Comparison of ENCODE assay signal across 11 mouse cellular contexts in genomic region chr16:44648547-44649223, GRCm38 (mm10).
DNase-seq lines count a peak whose midpoint lies in the region; ATAC-seq and TF ChIP-seq lines count a peak whose summit lies in the region.
"Had no signal": no experiment of that assay in that cellular context is flagged by ENCODE, and none has a peak within 500 bp of the region (broad histone marks: within the 10 kb centered on the region; RNA-seq: fewer than 3 reads in every experiment).

No protein-coding gene starts in this region.

- no peaks in the 10 kb centered on the region; the same call in 1 of the 2 replicates for H3K9me3 ChIP-seq in midbrain, embryonic 10.5 days (replicated peaks)
- no peaks in the 10 kb centered on the region for H3K9me3 ChIP-seq in midbrain, embryonic 14.5 days (ENCODE audit: control insufficient read depth, low read length)

- intact Hi-C loops in heart, adult 2 months (cut with DNase I) = loop anchor here (10.0 kb wide), 1 partner anchor 46 kb away; no protein-coding TSS in a partner anchor
- intact Hi-C loops in heart, postnatal 36 days (cut with DNase I) = loop anchor here (10.0 kb wide), 1 partner anchor 46 kb away; no protein-coding TSS in a partner anchor

- H3K27me3 ChIP-seq in heart, adult 2 months (ENCODE audit: control insufficient read depth, insufficient read depth, low read length) = no peaks in the 10 kb centered on the region
- no peaks in the 10 kb centered on the region for H3K27me3 ChIP-seq in midbrain, embryonic 10.5 days (ENCODE audit: low read depth, poor library complexity, severe bottlenecking)
- no peaks in the 10 kb centered on the region for H3K27me3 ChIP-seq in midbrain, embryonic 14.5 days (ENCODE audit: control insufficient read depth, insufficient read depth, low read length)

- no peak overlapping the region for H3K4me2 ChIP-seq in midbrain, embryonic 14.5 days (ENCODE audit: low read length)

- no peaks in the 10 kb centered on the region for H3K79me2 ChIP-seq in heart, adult 2 months (replicated peaks; ENCODE audit: control insufficient read depth, insufficient read depth, low read length)

- DNase-seq in heart, adult 2 months = peak in 1 of 2 experiments; percentile 13
- DNase-seq in heart, postnatal 36 days = no peak
- no peak for DNase-seq in midbrain, embryonic 10.5 days (ENCODE audit: low spot score)
- no peak for DNase-seq in midbrain, embryonic 14.5 days
- peak; percentile 35 for DNase-seq in kidney, postnatal 10 days
- peak; percentile 43 for DNase-seq in yolk sac, embryonic 10.5 days (ENCODE audit: low spot score)
- DNase-seq in layer of hippocampus, adult 18-20 months (ENCODE audit: low spot score in 2 of 2) = no peak
- DNase-seq in spleen, adult 18-20 months = no peak
- DNase-seq: B cell, adult 2 months had no signal

- no peaks in the 10 kb centered on the region for H3K36me3 ChIP-seq in heart, adult 2 months (ENCODE audit: control insufficient read depth, insufficient read depth, low read length)
- no peaks in the 10 kb centered on the region for H3K36me3 ChIP-seq in midbrain, embryonic 10.5 days
- H3K36me3 ChIP-seq in midbrain, embryonic 14.5 days (ENCODE audit: control insufficient read depth, insufficient read depth, low read length) = no peaks in the 10 kb centered on the region

- WGBS in heart, adult 2 months = 54% methylated on average over 2 of the region's 2 CpGs
- WGBS in midbrain, embryonic 10.5 days = 71% methylated on average over 2 of the region's 2 CpGs
- 79% methylated on average over 2 of the region's 2 CpGs for WGBS in midbrain, embryonic 14.5 days

- no peak overlapping the region for H3K4me3 ChIP-seq in heart, adult 2 months
- no peak overlapping the region for H3K4me3 ChIP-seq in midbrain, embryonic 10.5 days
- H3K4me3 ChIP-seq in midbrain, embryonic 14.5 days (replicated peaks; ENCODE audit: low read depth, low read length) = no peak overlapping the region

- peaks cover 3% of the 10 kb centered on the region; the same call in 1 of the 2 replicates for H3K4me1 ChIP-seq in heart, adult 2 months (ENCODE audit: control insufficient read depth, insufficient read depth, low read length)
- peaks cover 6% of the 10 kb centered on the region for H3K4me1 ChIP-seq in midbrain, embryonic 10.5 days
- no peaks in the 10 kb centered on the region for H3K4me1 ChIP-seq in midbrain, embryonic 14.5 days (ENCODE audit: control insufficient read depth, insufficient read depth, low read length)

- TF ChIP-seq EP300 in heart, adult 2 months (IDR thresholded peaks at IDR 0.05; ENCODE audit: insufficient read depth, low read depth, low read length) = no peak

- TF ChIP-seq CTCF in heart, adult 2 months (IDR thresholded peaks at IDR 0.05) = no peak

- TF ChIP-seq POLR2A in heart, adult 2 months (IDR thresholded peaks at IDR 0.05; ENCODE audit: insufficient read depth, low read depth, low read length) = no peak

- no peak for ATAC-seq in midbrain, embryonic 14.5 days (ENCODE audit: low FRiP score, low TSS enrichment)
- ATAC-seq: forebrain, embryonic 14.5 days; hindbrain, postnatal 0 days had no signal

- H3K9ac ChIP-seq in heart, adult 2 months (ENCODE audit: low read depth, low read length) = no peak overlapping the region
- H3K9ac ChIP-seq in midbrain, embryonic 14.5 days (replicated peaks; ENCODE audit: low read length) = no peak overlapping the region

- peak overlapping the region; percentile 29 for H3K27ac ChIP-seq in heart, adult 2 months
- H3K27ac ChIP-seq in midbrain, embryonic 10.5 days (replicated peaks) = 0 out of 2 replicates have a peak overlapping the region, but pooled peaks have one; percentile 28
- H3K27ac ChIP-seq in midbrain, embryonic 14.5 days (replicated peaks; ENCODE audit: low read depth, low read length) = no peak overlapping the region
- H3K27ac ChIP-seq: hindbrain, postnatal 0 days had no signal

Comparison
In these comparisons a context has a peak if more than half of its experiments do, and no peak if none do; other contexts are left out.
1. DNase-seq: peak in kidney, postnatal 10 days (single experiment) and yolk sac, embryonic 10.5 days (single experiment); none in heart, postnatal 36 days (0 of 2), midbrain, embryonic 10.5 days (single experiment), midbrain, embryonic 14.5 days (single experiment), layer of hippocampus, adult 18-20 months (0 of 2) and spleen, adult 18-20 months (0 of 2).